Mouse (Mus musculus) liver, embryonic 11.5 days (tissue): ENCODE results near the gene Dbnl. TPM values are rescaled to one million over a fixed set of nuclear protein-coding genes. Genes with fewer than 3 reads are reported as not detected.

Experiments used
- ATAC-seq: fragments of 200-750 bp; cut with Nextera tagmentation; replicated peaks from 2 replicates; pipeline ENCODE4 v1.8.0; 2017; ENCODE audit warnings: moderate number of reproducible peaks, mild to moderate bottlenecking, moderate TSS enrichment, moderate library complexity; ENCODE audit not compliant: low FRiP score
- DNase-seq: peaks from one replicate; pipeline ENCODE4 v3.0.0-alpha.2; 2017; ENCODE audit warnings: low spot score
- H3K27ac ChIP-seq: fragments of 300-500 bp; sonication (generic); 2 replicates; pipeline ENCODE4 v1.5.1; 2014; ENCODE audit warnings: mild to moderate bottlenecking, low read depth, low read length, control low read depth
- H3K27me3 ChIP-seq: fragments of 300-500 bp; sonication (generic); replicated peaks from 2 replicates; pipeline ENCODE4 v1.6.1; 2014; ENCODE audit warnings: low read length, mixed read lengths; ENCODE audit not compliant: control insufficient read depth, insufficient read depth
- H3K36me3 ChIP-seq: fragments of 300-500 bp; sonication (generic); 2 replicates; pipeline ENCODE4 v1.6.1; 2014; ENCODE audit warnings: mild to moderate bottlenecking, low read length, moderate library complexity, mixed read lengths; ENCODE audit not compliant: control insufficient read depth, insufficient read depth
- H3K4me1 ChIP-seq: fragments of 300-500 bp; sonication (generic); replicated peaks from 2 replicates; pipeline ENCODE4 v1.6.1; 2014; ENCODE audit warnings: low read length, mixed read lengths; ENCODE audit not compliant: control insufficient read depth, insufficient read depth
- H3K4me2 ChIP-seq: fragments of 300-500 bp; sonication (generic); 2 replicates; pipeline ENCODE4 v1.6.1; 2014; ENCODE audit warnings: mild to moderate bottlenecking, control low read depth, moderate library complexity
- H3K4me3 ChIP-seq: fragments of 300-500 bp; sonication (generic); 2 replicates; pipeline ENCODE4 v1.5.1; 2014; ENCODE audit warnings: low read depth, low read length, control low read depth
- H3K9ac ChIP-seq: fragments of 300-500 bp; sonication (generic); 2 replicates; pipeline ENCODE4 v1.6.1; 2014; ENCODE audit warnings: low read depth, low read length, control low read depth
- H3K9me3 ChIP-seq: fragments of 300-500 bp; sonication (generic); 2 replicates; pipeline ENCODE4 v1.6.1; 2016; ENCODE audit warnings: low read length, inconsistent platforms, mixed read lengths; ENCODE audit not compliant: control insufficient read depth
- WGBS: fragments of 180-500 bp; shearing (Covaris S2); extraction: QIAGEN DNeasy Blood & Tissue Kit; methylation state at CpG from one replicate; pipeline ENCODE4 v1.1.7; 2014; 5-methylcytosine and 5-hydroxymethylcytosine counted together
- polyA plus RNA-seq: library from polyadenylated mRNA; unstranded; fragments of >200 nt; fragmentation: Nextera tagmentation; extraction: Ambion mirVana; gene quantifications from 2 replicates; pipeline ENCODE4 v1.2.1, GENCODE M21; 2014

Gene Dbnl
- polyA plus RNA-seq, 1 experiment from 2014 or later, result 104 TPM

DNA sequence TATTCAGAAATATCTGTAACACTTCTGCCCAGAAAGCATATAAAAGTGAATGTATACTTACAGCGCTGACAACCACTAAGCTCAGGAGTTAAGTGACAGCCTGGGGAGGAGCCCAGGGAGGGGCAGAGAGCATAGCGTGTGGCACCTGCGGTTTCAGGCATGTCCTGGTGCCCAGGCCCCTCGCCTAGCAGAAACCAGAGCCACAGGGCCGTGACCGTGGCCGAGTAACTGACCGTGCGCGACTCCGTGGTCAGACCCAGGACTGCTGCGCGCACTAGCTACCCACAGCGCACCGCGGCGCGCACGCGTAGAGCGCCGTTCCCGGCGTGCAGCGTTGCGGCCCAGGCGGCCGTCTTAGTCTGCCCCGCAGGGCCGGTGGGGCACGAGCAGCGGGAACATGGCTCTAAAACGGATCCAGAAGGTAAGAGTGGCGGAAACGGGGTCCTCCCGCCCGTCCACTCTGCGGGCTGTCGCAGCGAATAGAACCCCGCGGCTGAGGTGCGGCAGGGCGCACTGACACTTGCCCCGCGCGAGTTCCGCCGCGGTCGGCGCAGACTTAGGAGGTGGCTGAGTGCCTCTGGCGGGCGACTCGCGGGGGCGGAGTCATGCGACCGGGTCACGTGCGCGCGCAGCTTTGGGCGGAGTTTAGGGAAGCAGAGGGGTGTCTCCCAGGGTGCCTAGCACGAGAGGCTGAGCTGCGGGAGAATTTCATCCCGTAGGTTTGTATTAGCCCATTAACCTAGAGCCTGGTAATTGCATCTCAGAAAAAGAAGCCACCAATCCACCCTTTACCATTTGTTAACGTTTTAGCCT is 26.3 kb upstream of the Dbnl start, which contains the start of gene Urgcp:
Gene Urgcp (minus strand): TSS at position 557 of the 813 bp plus-strand sequence.
- Histone ChIP-seq H3K4me3 (peak within 1 kb of the TSS; percentile 90), H3K4me1 (peaks cover 7% of the 10 kb centered on the region), H3K4me2 (peak within 1 kb of the TSS; percentile 74), H3K27ac (peak within 1 kb of the TSS; percentile 93), H3K9ac (peak within 1 kb of the TSS; percentile 98), H3K9me3 (no peaks in the 10 kb centered on the region), H3K27me3 (no peaks in the 10 kb centered on the region), H3K36me3 (no peaks in the 10 kb centered on the region)
- DNase-seq, result peak; percentile 99
- ATAC-seq, result peak; percentile 99
- WGBS, result 0% methylated on average over 68 of the region's 68 CpGs

DNA sequence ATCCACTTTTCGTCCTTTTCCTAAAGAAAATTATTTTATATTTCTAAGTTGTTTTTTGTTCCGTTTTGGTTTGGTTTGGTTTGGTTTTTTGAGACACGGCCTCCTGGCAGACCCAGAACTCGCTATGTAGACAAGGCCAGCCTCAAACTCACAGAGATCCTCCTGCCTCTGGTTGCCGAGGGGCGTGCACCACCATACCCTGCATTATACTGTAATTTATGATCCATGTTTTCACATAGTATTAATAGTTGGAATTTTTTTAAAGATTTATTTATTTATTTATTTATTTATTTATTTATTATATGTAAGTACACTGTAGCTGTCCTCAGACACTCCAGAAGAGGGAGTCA is 25.7 kb upstream of the Dbnl start:
- Histone ChIP-seq H3K4me3 (peak overlapping the region; percentile 90), H3K27me3 (no peaks in the 10 kb centered on the region), H3K36me3 (no peaks in the 10 kb centered on the region), H3K9ac (peak overlapping the region; percentile 98; the same call in 1 of the 2 replicates), H3K4me1 (peaks cover 7% of the 10 kb centered on the region), H3K4me2 (peak overlapping the region; percentile 74), H3K27ac (peak overlapping the region; percentile 93; the same call in 1 of the 2 replicates), H3K9me3 (no peaks in the 10 kb centered on the region)
- WGBS, result 13% methylated on average over 6 of the region's 6 CpGs
- ATAC-seq (peak; percentile 50), DNase-seq (no peak)

DNA sequence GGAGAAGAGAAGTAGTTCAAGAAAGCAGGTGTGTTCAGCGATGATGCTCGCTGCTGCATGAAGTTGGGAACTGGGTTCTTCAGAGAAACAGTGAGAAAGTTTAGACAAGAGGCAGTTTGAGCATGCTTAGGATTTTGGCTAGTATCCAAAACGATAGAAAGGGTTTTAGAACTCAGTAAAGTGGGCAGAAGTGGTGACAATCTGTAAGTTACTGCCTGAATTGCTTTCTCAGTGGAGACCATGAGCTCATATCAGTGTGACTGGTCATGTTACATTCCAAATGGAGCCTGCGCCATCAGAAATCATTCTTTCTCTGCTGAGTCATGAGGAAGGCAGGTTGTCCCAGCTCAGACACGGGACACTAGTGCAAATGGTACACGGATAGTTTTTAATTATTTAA is 22.3 kb upstream of the Dbnl start:
- no peak for ATAC-seq
- Histone ChIP-seq H3K4me3 (no peak overlapping the region), H3K27ac (no peak overlapping the region), H3K4me1 (no peaks in the 10 kb centered on the region), H3K27me3 (no peaks in the 10 kb centered on the region), H3K36me3 (peaks cover 8% of the 10 kb centered on the region), H3K4me2 (no peak overlapping the region), H3K9me3 (no peaks in the 10 kb centered on the region), H3K9ac (no peak overlapping the region)
- WGBS, result 81% methylated on average over 6 of the region's 6 CpGs
- no peak for DNase-seq

DNA sequence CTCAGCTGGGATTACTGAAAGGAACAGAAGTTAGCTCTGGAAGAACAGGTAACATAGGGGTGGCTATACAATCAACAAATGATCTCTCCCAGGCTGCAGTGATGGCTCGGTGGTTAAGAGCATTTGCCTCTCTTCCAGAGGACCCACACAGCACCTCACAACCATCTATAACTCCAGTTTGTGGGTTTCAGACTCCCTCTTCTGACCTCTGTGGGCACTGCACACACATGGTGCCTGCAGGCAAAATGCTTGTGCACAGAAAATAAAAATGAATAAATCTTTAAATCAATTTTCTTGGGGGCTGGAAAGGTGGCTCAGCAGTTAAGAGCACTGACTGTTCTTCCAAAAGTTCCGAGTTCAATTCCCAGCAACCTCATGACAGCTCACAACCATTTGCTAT is 9.8 kb upstream of the Dbnl start:
- Histone ChIP-seq H3K27me3 (no peaks in the 10 kb centered on the region), H3K9ac (no peak overlapping the region), H3K9me3 (peaks cover under 1% of the 10 kb centered on the region; the same call in 1 of the 2 replicates), H3K4me1 (peaks cover 8% of the 10 kb centered on the region), H3K27ac (no peak overlapping the region), H3K4me2 (no peak overlapping the region), H3K36me3 (no peaks in the 10 kb centered on the region; the same call in 1 of the 2 replicates), H3K4me3 (no peak overlapping the region)
- ATAC-seq (no peak), DNase-seq (no peak)
- WGBS, result 58% methylated on average over 2 of the region's 2 CpGs

DNA sequence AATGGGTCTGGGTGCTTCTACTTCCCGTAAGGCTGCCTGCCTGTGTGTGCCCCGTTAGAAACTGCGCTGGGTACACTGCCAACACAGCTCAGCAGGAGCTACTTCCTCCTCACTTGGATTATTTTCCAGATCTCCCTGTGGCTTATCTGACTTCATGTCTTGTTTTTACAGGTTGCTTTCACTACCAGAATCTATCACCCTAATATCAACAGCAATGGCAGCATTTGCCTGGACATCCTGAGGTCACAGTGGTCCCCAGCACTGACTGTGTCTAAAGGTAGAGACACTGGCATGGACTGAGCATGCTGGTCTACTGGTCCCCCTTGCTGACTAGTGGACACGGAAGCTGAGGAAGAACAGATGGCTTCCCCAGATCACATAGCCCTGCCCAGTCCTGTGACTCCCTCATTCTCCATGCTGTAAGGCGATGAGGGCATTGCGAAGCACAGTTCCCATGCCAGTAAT is 8.2 kb upstream of the Dbnl start:
- Histone ChIP-seq H3K36me3 (no peaks in the 10 kb centered on the region; the same call in 1 of the 2 replicates), H3K4me1 (peaks cover 8% of the 10 kb centered on the region), H3K9me3 (no peaks in the 10 kb centered on the region), H3K27me3 (no peaks in the 10 kb centered on the region), H3K9ac (no peak overlapping the region), H3K4me3 (no peak overlapping the region), H3K4me2 (no peak overlapping the region), H3K27ac (no peak overlapping the region)
- no peak for ATAC-seq
- WGBS, result 92% methylated on average over 6 of the region's 6 CpGs
- DNase-seq, result no peak

DNA sequence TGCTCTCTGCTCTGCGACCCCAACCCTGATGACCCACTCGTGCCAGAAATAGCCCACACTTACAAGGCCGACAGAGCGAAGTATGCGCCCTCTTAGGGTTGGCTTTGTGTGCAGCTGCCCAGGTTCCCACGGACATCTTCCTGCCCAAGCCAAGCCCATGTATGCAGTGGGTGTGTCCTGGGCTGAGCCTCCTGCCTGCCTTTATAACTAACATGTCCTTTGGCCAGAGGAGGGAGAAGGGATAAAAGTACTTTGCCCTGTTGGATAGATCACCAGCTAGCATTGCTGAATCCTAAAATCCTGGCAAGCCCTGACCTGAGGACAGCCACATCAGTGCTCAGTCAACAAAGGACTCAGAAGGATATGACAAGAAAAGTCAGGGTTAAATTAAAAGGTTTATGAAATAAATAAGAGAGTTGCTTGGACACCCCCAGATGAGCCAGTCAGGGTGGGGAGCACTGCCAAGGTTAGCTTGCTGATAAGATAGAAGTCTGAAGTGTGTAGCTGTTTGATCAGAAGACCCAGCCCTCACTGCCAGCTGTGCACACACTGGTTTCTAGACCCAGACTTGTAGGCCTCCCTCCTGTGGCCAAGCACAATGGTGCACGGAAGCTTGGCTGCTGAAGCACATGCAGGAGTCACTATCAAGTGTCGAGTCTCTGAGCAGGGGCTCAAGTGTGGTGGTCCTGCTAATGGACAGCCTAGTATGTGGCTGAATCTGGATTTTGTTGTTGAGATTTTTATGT is 5.9 kb upstream of the Dbnl start:
- 66% methylated on average over 8 of the region's 8 CpGs for WGBS
- H3K4me2 ChIP-seq, result no peak overlapping the region
- no peaks in the 10 kb centered on the region for H3K27me3 ChIP-seq
- DNase-seq, result no peak
- H3K9ac ChIP-seq, result no peak overlapping the region
- H3K27ac ChIP-seq, result no peak overlapping the region; the same call in 1 of the 2 replicates
- H3K36me3 ChIP-seq, result no peaks in the 10 kb centered on the region; the same call in 1 of the 2 replicates
- peaks cover 16% of the 10 kb centered on the region for H3K4me1 ChIP-seq
- no peak overlapping the region for H3K4me3 ChIP-seq
- ATAC-seq, result peak; percentile 83
- no peaks in the 10 kb centered on the region for H3K9me3 ChIP-seq

DNA sequence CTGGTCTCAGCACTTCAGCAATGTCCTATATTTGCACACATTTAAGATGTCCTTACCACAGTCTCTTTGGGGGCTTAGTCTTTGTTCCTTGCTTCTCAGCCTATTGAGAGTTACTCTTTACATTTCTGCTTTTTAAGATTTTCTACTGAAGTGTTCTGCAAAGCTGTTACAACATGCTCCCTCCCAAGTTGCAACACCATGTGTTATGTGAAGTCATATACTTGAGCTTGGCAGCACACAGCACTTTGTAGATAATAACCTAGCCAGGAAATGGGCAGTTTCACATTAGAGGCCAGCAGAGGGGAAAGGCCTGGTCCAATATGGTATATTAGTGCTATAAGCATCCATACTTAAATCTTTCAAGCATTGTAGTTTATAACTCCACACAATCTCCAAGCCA is 2.6 kb upstream of the Dbnl start:
- H3K36me3 ChIP-seq, result no peaks in the 10 kb centered on the region; the same call in 1 of the 2 replicates
- H3K9ac ChIP-seq, result no peak overlapping the region
- H3K9me3 ChIP-seq, result no peaks in the 10 kb centered on the region
- no peak for ATAC-seq
- H3K4me1 ChIP-seq, result peaks cover 30% of the 10 kb centered on the region
- H3K27me3 ChIP-seq, result no peaks in the 10 kb centered on the region
- H3K27ac ChIP-seq, result peak overlapping the region; percentile 9; the same call in 1 of the 2 replicates
- H3K4me3 ChIP-seq, result no peak overlapping the region
- H3K4me2 ChIP-seq, result no peak overlapping the region
- DNase-seq, result no peak

DNA sequence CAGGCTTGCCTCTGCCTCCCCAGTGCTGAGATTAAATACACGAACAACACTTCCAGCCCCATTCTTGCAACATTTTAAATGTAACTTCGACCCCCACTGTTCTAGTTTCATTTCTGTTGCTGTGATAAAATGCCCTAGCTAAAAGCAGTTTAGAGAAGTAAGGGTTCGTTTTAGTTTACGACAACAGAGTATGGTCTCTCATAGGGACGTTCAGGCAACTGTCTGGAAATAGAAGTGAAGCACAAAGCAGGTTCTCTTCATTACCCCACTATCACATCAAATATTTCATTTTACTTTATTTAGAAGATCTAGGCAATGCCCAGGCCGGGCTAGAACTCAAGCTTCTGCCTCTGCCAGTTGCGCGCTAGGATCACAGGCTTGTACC is 625 bp upstream of the Dbnl start:
- 30% methylated on average over 8 of the region's 8 CpGs for WGBS
- ATAC-seq (no peak), DNase-seq (no peak)
- no peaks in the 10 kb centered on the region for H3K27me3 ChIP-seq
- H3K4me1 ChIP-seq, result peaks cover 24% of the 10 kb centered on the region
- H3K9ac ChIP-seq, result peak overlapping the region; percentile 91
- H3K36me3 ChIP-seq, result peaks cover 12% of the 10 kb centered on the region
- peak overlapping the region; percentile 93 for H3K27ac ChIP-seq
- H3K4me2 ChIP-seq, result peak overlapping the region; percentile 94
- H3K9me3 ChIP-seq, result no peaks in the 10 kb centered on the region
- peak overlapping the region; percentile 83 for H3K4me3 ChIP-seq
